Mouse (Mus musculus) E14TG2a.4 (cell line): ENCODE data around the gene Nek9.

ENCODE experiments used
- CTCF ChIP-seq: conservative IDR thresholded peaks from 2 replicates; pipeline ENCODE4 v1.5.1; 2014; ENCODE audit warnings: low read length
- NANOG ChIP-seq: IDR thresholded peaks from 2 replicates; pipeline ENCODE4 v1.6.1; 2014; ENCODE audit warnings: borderline replicate concordance, low read length, mixed read lengths
- POU5F1 ChIP-seq: IDR thresholded peaks from 2 replicates; pipeline ENCODE4 v1.6.1; 2014; ENCODE audit warnings: low read length, borderline replicate concordance

DNA sequence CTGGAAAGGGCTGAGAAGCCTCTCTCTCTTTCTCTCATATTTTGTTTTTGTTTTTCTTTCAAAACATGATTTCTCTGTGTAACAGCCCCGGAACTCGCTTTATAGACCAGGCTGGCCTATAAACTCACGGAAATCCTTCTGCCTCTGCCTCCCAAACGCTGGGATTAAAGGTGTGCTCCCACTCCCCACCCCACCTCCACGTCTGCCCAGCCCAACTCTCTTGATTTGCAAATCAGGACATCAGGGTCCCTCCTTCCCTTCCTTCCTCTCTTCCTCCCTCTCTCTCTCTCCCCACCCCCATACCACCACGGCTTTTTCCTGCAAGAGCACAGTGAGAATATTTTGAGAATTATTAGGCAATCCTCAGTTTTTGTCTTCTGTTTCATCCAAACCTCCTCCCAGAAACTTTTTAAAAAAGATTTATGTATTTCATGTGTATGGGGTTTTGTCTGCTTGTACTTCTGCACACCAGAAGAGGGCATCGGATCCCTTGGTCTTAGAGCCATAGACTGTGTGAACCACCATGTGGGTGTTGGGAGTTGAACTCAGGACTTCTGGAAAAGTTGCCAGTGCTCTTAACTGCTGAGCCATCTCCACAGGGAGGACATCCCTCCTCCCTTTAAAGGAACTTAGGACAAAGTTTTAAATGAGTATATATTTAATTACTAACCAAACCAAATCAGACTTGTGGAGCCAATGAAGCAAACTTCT is 67.9 kb downstream of the Nek9 start:
- TF ChIP-seq POU5F1 (no peak), CTCF (no peak; the same call in 1 of the 2 replicates), NANOG (no peak)
